Mouse (Mus musculus) left cerebral cortex, adult 9 months (tissue): ENCODE data around the gene Ifna15.
A peak's percentile ranks its signal among the peaks of the same experiment; 100 is the strongest.

Source experiments
- DNase-seq, 2 experiments: peaks; one replicate each; pipeline ENCODE4 v3.0.0; 2022; ENCODE audit warnings: low spot score in 2 of 2

Gene Ifna15

DNA sequence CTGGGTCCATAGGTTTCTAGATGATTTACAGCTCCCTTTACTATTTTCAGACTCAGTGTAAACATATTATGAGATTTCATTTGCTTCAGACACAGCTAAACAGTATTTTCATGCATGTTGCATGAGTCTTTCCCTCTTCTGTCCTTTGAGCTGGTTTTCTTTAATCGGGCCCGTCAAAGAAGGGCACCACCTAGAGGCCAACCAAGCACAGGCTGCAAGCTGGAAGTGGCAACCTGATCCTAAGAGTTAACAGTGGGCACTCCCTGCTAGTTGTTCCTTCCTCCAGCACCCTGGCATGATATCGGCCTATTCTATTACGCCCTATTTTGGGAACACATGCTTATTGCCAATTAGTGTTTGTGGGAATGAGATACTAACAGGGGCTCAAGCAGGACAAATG, 43.6 kb downstream of the Ifna15 start:
- DNase-seq, result peak in 1 of 2 experiments; percentile 37

DNA sequence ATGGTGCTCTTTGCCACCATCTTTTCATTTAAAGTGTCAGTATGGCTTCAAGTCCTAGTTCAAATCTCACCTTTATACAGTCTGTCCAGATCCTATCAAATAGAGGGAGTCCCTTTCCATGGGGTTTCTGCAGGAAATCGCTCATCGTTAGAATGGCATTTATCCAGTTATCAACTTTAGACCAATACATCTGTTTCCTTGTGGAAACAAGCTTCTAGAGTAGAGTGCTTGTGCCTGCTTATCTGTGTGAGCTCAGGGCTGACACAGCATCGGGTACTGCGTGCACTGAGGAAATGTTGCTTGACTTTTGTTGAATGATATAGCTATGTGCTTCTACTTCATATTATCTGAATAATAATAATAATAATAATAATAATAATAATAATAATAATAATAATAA, 44.3 kb downstream of the Ifna15 start:
- DNase-seq, result no peak
